Mouse (Mus musculus): ENCODE data around the gene Farp1.

DNA sequence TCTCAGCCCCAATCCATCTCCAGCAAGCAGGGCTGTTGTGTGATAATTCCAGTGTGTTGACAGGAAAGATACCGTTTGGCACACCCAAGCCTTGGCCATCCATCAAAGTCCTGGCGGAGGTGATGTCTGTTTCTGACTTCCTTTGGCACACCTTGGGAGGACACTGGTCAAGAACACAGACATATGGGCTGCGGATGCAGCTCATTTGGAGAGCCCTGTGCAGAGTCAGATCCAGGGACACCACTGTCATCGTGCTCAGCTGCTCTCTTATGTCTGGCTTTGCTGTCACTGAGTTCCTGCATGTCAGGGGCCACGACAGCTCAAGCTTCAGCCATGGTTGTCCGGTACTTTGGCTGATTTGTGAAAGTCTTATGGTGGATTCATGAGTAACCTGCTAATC lies 12.8 kb downstream of the Farp1 start:
- TF ChIP-seq CTCF (IDR thresholded peaks at IDR 0.05; ENCODE audit: low read depth, low read length) (no peak), GATA1 (IDR thresholded peaks at IDR 0.05; ENCODE audit: borderline replicate concordance, low read length) (no peak), POLR2AphosphoS5 (IDR thresholded peaks at IDR 0.05; ENCODE audit: insufficient replicate concordance, low read depth, low read length) (no peak), TAL1 (conservative IDR thresholded peaks at IDR 0.05; ENCODE audit: low read depth, low read length) (no peak)

All from G1E (cell line).